Mouse (Mus musculus) large intestine, adult 2 months (tissue): ENCODE data around the gene Bglap. TPM values are rescaled to one million over a fixed set of nuclear protein-coding genes. Genes with fewer than 3 reads are reported as not detected.
"Not testable (repeated sequence)": the region's sequence is repeated elsewhere in the genome, so short reads cannot be mapped to it uniquely, and the experiment has no call there.

Experiments
- DNase-seq: peaks from one replicate; pipeline ENCODE4 v3.0.0-alpha.2; 2012; ENCODE audit warnings: low read depth, low spot score
- WGBS: fragments of 180-500 bp; shearing (Covaris S2); methylation state at CpG from one replicate; pipeline ENCODE4 v1.1.7; 2018; 5-methylcytosine and 5-hydroxymethylcytosine counted together
- polyA plus RNA-seq: library from polyadenylated mRNA; depleted of rRNA; stranded (reverse); fragments of >200 nt; gene quantifications from 2 replicates; pipeline ENCODE4 v1.2.3, GENCODE M21; 2012; rRNA removed

Gene Bglap
- 1.5 TPM in 1 of 2 replicates, not detected in the other for polyA plus RNA-seq

DNA sequence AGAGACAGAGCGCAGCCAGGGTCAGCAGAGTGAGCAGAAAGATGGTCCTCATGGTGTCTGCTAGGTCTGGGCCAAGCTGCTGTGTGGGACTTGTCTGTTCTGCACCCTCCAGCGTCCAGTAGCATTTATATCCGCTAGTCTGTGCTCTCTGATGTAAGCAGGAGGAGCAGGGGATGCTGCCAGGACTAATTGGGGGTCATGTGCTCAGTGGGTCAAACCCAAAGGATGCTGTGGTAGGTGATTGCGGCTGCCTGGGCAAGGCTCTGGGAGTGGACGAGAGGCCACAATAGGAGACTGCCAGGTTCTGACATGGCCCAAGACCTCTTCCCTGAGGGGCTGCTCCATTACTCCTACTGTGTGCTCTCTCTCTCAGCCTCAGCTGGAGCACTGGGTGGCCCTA lies at the start of gene Bglap:
Gene Bglap (minus strand): TSS at position 101 of the 400 bp plus-strand sequence.
- WGBS = 71% methylated on average over 5 of the region's 5 CpGs
- no peak for DNase-seq

DNA sequence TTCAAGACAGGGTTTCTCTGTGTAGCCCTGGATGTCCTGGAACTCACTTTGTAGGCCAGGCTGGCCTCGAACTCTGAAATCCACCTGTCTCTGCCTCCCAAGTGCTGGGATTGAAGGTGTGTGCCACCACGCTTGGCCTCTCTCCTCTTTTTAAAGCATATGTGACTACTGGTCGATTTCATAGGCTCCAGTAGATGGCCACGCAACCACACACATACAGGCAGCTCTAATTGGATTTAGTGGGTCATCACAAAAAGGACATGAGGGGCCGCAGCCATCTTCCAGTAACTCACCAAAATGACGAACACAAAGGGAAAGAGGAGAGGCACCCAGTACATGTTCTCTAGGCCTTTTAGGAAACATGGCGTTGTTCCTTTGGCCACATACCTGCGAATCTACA lies 44.4 kb upstream of the Bglap start:
- 75% methylated on average over 8 of the region's 8 CpGs for WGBS
- not testable (repeated sequence) for DNase-seq

DNA sequence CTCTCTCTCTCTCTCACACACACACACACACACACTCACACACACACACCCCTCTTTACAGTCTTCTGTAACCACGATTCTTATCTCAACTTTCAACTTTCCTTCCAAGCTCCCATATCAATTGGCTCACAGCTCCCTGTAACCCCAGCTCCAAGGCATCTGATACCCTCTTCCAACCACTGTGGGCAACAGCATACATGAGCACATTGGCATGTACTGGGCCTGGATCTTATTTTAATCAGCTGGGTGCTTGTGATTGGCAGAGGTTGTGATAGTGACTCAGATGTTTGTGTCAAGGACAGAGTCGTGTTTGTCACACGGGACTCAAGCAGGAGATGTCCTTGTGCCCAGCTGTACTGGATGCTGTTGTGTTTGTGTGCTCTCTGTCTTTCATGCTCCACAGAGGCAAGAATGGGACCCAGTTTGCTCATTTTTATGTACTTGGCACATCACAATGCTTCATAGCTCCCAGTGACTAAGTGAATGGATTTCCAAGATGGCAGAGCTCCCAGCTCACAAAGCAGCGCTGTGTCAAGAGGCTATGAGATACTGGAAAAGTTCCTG lies 43.2 kb upstream of the Bglap start:
- DNase-seq = no peak
- WGBS = 60% methylated on average over 4 of the region's 4 CpGs

DNA sequence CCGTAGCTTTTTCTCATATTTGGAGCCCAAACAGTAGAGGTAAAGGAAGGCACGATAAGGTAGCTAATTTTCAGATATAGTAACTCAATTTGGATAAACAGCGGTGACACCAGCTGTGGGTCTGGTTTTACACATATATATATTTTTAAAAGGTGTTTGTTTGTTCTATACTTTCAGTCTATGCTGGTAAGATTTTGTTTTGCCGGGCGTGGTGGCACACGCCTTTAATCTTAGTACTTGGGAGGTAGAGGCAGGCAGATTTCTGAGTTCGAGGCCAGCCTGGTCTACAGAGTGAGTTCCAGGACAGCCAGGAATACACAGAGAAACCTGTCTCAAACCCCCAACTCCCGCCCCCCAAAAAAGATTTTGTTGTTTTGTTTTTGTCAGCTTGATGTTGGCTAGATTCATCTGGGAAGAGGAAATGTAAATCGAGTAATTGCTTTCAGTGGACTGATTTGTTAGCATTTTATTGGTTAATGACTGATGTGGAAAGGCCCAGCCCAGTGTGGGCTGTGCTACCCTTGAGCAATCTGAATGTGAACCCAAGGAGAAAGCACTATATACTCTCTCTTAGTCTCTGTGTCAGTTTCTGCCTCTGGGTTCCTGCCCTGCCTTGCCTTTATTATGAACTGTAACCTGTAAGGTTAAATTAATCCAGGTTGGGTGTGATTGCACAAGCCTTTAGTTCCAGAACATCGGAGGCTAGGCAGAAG lies 41.6 kb upstream of the Bglap start:
- whole genome bisulfite sequencing = 59% methylated on average over 10 of the region's 10 CpGs
- DNase-seq = no peak

DNA sequence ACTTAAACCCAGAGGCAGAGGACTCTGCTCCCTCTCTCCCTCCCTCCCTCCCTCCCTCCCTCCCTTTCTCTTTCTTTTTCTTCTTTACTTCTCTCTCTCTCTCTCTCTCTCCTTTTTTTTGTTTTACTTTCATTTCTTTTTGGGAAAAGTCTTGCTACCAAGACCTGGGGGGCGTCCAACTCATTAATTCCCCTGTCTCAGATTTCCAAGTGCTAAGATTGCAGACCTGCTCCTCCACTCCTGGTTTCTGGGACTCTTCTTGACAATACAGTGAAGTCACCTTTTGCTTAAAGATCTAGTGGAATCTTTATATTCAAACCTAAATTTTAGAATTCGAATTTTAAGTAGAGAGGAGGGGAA lies 41.0 kb upstream of the Bglap start:
- DNase-seq = no peak
- WGBS = 5% methylated on average over 2 of the region's 2 CpGs

DNA sequence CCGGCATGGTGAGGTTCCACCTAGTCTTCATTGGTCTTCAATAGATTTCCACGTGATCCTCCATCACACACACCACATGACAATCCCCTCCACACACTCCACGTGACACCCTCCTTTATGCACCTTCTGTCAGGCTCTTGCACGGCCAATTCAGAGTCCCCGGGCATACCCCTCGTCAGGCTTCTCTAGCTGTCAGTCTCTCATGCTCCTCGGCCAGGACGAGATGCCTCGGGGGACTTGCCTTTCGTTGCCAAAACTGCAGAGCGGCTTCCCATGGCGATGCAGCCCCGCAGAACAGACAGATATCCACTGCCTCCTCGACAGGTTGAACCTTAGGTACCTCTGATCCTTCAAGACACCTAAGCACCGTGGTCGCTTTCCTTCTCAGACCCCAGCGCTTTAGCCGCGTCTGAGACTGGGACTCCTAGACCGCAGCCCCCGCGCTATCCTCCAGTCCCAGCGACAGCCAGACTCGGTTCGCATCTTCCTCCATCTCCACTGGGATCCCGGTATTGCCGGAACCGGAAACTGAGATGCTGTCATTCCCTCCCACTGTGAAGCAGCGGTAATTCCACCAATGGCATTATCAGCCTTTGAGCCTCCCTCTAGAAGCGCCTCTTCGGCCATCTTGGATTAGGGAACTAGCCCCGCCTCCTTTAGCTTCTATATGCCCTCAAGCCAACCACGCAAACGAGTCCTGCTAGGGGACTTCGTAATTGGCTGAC lies 40.5 kb upstream of the Bglap start, which contains the start of gene Slc25a44:
Gene Slc25a44 (minus strand): TSS at position 535 of the 725 bp plus-strand sequence.
- WGBS = under 1% methylated on average over 35 of the region's 35 CpGs
- peak; percentile 99 for DNase-seq

DNA sequence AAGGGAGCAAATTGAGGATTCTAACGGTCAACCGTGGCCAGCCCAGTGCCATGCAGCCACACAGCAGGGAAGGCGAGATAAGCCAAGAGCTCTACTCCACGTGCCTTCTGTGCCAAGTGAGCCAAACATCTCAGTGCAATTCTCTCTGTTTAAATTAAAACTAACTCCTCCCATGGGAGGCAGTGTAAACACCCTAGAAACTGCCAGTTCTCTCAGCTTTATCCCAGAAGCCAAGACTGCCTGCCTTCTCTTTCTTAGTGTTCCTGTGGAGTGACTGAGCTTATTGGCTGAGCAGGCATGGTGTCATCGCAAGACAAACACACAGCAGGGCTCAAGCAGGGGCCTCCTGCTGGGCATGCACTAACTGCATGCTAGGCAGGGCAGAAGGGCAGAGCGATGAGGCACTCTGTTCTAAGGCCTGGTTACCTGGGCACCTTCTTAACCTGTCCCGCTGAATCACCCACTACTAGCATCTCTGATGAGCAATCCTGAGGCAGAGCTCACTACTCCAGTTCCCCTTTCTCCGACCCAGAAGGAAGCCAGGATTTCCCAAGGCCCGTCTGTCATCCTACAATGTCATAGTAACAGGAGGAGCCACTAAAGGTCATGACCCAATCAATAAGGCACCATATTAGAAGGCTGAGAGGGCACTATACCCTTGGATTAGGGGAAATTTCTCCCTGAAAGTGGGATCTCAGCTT lies 37.9 kb upstream of the Bglap start:
- WGBS = 21% methylated on average over 9 of the region's 9 CpGs
- DNase-seq = no peak

DNA sequence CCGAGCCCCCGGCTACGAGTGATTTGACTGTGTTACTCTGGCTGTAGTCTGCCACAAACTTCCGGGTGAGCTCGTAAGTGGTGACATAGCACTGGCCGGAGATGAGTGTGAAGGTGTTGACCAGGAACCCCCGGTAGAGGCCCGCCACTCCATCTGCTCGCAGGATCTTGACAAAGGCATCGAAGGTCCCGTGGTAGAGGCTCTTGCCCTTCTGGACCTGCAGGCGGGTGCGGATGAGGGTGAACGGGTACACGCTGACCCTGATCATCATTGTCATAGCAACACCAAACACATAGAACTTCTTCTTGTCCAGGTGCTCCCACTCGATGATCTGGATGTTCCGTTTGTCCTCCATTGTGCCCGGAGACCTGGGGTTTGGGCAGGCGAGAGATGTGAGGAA lies 36.5 kb upstream of the Bglap start:
- 93% methylated on average over 19 of the region's 19 CpGs for WGBS
- DNase-seq = no peak

DNA sequence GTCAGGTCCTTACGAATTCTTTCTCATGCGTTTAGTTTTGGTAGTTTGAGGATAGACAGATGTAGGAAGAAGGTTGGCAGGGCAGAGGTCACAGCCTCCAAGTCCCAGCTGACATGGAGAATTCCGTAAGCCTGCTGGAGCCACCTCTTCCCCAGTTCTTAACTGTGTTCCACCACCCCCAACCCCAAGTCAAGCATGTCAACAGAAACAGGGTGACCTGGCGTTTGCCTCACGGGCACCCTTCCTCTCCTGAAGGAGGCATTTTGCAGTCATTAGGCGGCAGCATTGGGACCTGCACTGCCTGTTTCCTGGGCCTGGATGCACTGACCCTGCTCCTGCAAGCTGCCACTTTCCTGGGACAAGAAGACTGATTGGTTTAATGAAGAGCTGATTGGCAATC lies 33.8 kb upstream of the Bglap start:
- WGBS = 80% methylated on average over 6 of the region's 6 CpGs
- no peak for DNase-seq

DNA sequence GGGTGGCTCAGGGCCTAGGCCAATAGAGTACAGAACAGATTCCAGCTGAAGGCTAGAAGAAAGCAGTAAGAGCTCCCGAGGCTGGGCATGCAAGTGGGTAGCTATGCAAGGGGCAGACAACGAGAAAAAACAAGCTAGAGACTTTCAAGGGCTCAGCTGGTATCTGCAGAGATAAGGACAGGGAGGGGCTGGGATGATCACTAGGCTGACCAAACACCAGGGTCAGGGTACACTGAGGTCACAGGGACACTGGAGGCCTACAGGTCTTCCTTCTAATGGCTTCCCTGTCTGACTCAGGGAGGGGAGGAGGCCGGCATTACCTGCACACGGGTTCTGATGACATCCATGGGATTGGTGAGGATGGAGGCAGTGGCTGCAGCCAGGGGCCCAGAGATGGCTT lies 31.4 kb upstream of the Bglap start:
- 36% methylated on average over 4 of the region's 4 CpGs for WGBS
- no peak for DNase-seq

DNA sequence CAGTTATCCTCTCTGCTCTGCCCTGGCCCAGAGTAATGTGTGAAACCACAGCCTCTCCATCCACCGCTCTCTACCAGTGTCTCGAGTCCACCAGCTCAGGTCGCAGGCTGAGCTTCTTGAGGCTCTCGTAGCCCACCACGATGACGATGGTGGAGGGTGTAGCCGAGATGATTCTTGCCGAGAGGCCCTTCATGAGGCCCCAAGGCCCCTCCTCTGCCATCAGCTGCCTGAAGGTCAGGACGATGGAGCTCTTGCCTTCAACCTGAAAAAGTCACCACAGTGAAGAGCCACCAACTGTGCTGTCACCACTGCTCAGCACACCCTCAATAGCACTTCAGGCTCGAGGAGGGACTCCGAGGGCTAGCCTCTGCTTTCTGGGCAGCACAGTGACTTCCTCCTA lies 28.4 kb upstream of the Bglap start:
- WGBS = 81% methylated on average over 11 of the region's 11 CpGs
- DNase-seq = no peak

DNA sequence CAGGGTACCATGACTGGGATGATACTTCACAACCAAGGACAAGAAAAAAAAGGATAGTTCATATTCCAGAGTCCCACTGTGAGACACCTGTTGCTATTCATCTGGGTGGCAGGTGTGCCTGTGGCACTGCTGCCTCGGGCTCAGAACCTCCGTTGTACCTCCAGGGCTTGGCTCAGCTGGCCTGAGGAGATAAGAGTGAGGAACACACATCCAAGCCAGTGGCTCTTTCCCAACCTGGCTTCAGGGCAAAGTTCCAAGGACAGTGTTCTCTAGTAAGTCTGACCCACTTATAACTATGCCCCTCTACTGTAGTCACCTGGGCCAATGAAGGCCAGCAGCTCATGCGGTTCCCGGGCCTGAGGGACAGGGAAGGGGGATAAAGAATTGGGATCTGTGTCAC lies 27.4 kb upstream of the Bglap start:
- WGBS = 72% methylated on average over 4 of the region's 4 CpGs
- DNase-seq = no peak

DNA sequence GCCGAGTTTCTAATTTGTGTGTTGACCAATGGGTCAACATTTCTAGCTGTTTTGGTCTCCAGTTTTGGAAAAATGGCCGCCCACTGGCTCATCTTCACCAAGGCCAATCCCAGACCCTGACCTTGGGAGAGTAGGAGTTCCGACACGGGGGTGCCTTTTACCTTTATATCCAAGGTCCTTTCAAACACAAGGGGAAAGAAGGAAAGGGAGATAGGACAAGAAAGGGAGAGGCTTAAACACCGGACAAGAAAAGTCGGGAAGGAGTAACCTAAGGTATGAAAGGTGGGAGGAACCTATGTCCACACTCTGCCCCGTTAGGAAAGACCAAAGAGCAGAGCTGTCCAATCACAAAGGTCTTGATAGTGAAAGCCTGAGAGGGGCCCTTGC lies 26.4 kb upstream of the Bglap start:
- DNase-seq = no peak
- WGBS = 17% methylated on average over 7 of the region's 7 CpGs

DNA sequence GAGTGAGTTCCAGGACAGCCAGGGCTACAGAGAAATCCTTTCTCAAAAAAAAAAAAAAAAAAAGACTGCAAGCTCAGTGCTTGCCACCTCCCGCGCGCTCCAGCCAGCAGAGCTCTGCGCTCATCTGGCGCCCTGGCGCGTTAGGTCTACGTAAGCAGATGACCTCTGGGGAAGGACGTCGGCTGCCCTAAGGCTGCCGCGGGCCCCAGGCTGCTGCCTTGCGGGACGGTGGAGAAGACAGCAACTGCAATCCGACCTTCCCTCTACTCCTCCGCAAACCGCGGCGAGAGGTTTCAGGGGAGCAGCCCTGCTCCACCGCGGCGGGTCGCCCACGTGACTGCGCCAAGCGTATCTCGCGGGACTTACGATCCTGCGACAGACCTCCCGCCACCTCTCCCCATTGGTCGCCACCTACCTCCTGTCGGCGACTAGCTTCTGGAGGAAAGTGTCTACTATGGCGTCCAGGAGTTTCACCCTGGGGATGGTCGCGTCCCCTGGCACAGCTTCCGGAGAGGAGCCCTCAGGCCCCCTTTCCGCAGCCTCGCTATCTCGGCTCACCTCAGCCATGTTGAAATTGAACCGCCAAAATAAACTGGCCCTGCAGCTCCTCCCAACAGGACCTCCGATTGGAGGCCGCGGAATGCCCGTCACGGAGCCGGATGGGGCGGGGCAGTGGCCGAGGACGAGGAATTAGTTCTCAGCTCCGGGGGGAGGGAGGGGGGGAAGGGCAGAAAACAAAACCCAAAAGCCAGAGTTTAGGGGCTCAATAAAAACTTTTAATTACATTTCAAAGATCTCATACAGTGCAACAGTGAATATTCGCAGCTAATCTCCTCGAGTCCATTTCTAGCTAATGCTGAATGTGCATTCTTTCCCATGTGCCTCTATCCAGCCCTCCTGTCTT lies 25.7 kb upstream of the Bglap start, which contains the start of gene Pmf1:
Gene Pmf1 (minus strand): TSS at position 591 of the 904 bp plus-strand sequence.
- DNase-seq = peak; percentile 81
- under 1% methylated on average over 54 of the region's 54 CpGs for WGBS

DNA sequence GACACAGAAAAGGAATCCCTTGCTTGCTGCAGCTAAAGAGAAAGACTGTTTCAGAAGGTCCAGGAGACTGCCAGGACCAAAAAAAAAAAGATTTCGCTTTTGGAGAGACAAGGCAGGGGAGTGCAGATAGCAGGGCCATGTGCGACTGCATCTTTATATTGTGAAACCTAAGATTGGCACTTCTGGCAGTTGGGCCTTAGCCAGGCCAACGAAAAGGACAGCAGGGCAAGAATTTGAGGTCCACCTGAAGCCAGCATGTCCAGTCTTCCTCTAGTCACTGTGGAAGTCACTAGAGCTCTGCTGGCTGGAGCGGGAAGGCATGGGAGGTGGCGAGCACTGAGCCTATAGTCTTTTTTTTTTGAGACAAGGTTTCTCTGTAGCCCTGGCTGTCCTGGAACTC lies 24.7 kb upstream of the Bglap start:
- WGBS = 34% methylated on average over 5 of the region's 5 CpGs
- no peak for DNase-seq

DNA sequence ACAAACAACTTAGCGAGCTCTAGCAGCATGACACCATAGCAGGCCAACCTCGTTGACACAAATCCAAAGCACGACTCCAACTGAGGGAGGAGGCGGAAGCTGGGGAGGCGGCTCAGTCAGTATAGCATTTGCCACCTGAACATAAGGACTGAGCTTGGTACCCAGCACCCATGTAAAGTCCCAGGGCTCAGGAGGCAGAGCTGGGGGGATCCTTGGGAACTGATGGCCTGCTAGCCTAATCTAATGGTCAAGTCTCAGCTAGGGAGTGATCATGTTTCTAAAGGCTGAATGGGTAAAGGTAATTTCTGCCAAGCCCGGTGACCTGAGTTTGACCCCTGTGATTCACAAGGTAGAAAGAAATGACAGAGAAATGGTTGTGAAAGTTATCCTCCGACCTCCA lies 23.3 kb upstream of the Bglap start:
- no peak for DNase-seq
- WGBS = 43% methylated on average over 7 of the region's 7 CpGs

DNA sequence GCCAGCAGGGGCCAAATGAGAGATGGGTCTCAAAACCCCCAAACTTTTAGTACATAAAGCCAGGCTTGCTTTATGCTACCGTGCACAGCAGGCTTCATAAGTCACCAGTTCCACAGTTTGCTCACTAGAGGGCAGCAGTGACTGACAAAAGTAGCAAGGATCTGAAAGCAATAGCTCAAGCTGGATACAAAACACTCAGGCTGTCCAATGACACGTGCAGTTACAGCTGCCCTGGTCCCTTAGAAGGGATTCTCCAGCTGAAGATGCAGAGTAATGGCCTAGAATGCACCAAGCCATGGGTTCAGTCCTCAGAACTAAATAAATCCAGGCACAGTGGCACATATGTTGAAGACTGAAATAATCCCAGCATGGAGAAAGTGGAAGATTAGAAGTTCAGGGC lies 22.8 kb upstream of the Bglap start:
- peak; percentile 76 for DNase-seq
- WGBS = 1% methylated on average over 2 of the region's 2 CpGs

DNA sequence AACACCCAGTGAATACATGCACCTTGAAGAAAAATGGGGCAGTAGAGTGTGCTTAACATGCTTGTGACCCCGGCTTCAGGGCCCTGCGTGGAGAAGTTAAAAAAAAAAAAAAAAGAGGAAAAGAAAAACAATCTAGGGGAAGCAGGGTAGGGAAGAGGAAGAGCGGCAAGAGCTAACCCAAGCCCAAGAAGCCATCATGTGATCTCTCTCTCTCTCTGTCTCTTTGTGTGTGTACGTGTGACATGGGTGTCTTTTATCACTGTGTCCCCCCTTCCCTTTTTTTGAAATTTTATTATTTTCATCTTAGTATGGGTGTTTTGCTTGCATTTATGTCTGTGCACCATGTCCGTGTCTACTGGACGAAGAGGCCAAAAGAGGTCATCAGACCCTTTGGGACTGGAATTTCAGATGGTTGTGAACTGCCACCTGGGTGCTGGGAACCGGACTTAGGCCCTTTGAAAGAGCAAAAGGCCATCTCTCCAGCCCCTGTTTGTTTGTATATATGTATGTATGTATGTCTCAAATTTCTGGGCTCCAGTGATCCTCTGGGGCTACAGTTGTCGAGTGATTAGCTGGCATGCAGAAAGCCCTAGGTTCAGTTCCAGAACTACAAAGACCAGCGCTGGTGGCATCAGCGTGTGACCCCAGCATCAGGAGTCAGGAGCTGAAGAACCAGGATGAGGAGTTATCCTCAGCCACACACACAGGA lies 19.4 kb upstream of the Bglap start:
- 92% methylated on average over 10 of the region's 10 CpGs for WGBS

DNA sequence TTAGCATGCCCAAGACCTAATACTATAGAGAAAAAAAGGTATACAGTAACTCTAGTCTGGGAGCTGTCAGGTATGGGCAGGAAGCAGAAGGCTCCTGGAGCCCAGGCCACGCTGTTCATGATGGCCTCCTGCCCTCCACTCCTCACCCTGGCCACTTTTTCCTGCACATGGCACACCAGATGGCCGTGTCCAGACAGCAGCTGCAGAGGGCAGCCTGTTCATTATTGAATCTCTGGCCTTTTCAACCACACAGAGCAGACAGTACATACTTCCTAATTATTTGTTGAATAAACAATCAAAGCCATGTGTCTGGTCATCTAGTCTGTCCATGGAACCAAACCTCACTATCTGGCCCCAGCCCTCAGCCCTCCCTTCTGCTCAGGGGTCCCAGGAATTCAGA lies 14.4 kb upstream of the Bglap start:
- DNase-seq = no peak
- WGBS = 94% methylated on average over 2 of the region's 2 CpGs

More for the DNA sequence above, 19.4 kb upstream of the Bglap start:
- DNase-seq = no peak
